Mouse (Mus musculus) activated CD4-positive, CD25-positive, alpha-beta regulatory T cell (primary cell): ENCODE data around the gene Tmprss11f. TPM values are rescaled to one million over a fixed set of nuclear protein-coding genes. Genes with fewer than 3 reads are reported as not detected.

Source experiments
- polyA plus RNA-seq, 2 experiments: library from polyadenylated mRNA; unstranded; fragments of 100-300 nt; shearing (Covaris generic); gene quantifications; one replicate each; pipeline ENCODE4 v1.2.1; 2017

The Tmprss11f gene
- polyA plus RNA-seq = under 1 TPM; 0.05 to 0.16 TPM

GRCm38 (mm10) chr5:86632324-86632723, at the start of gene Tmprss11f:
Gene Tmprss11f (minus strand): TSS chr5:86632424.

GRCm38 (mm10) chr5:86676262-86676661, 44.0 kb upstream of the Tmprss11f start, which contains the start of gene Tmprss11b:
Gene Tmprss11b (minus strand): TSS chr5:86676362.

GRCm38 (mm10) chr5:86518500-86518899, 113.7 kb downstream of the Tmprss11f start, which contains the start of gene Tmprss11g:
Gene Tmprss11g (minus strand): TSS chr5:86518600.

Other genes with a start within 250 kb of the Tmprss11f start
- gene Tmprss11a, start 163.4 kb downstream of the Tmprss11f start, polyA plus RNA-seq = under 1 TPM in 1 of 2 experiments, not detected in 1; 0.57 TPM
- gene Tmprss11g, start 113.8 kb downstream of the Tmprss11f start, polyA plus RNA-seq = not detected
- gene Tmprss11b, start 43.9 kb upstream of the Tmprss11f start, polyA plus RNA-seq = not detected
- gene Tmprss11e, start 113.4 kb upstream of the Tmprss11f start, polyA plus RNA-seq = under 1 TPM in 1 of 2 experiments, not detected in 1; 0.18 TPM
- 10 to 100 TPM; 65.1 to 75.7 TPM for gene Ythdc1, start 171.8 kb upstream of the Tmprss11f start, polyA plus RNA-seq